Mouse (Mus musculus) heart, adult 2 months (tissue): Measurements from ENCODE around the gene Cyp51.

ENCODE experiments used
- CTCF ChIP-seq: fragments of 200-600 bp; IDR thresholded peaks from 2 replicates; pipeline ENCODE4 v1.8.1; 2022; ENCODE audit warnings: antibody characterized with exemption, mild to moderate bottlenecking, moderate library complexity
- POLR2A ChIP-seq: fragments of 200-500 bp; IDR thresholded peaks from 2 replicates; pipeline ENCODE4 v1.6.1; 2011; ENCODE audit warnings: mild to moderate bottlenecking, low read depth, low read length, control low read depth; ENCODE audit not compliant: insufficient read depth

GRCm38 (mm10) chr5:4104341-4105040, at the start of gene Cyp51:
- TF ChIP-seq CTCF (no peak), POLR2A (peak; percentile 40; the same call in 1 of the 2 replicates)
